Mouse (Mus musculus): ENCODE data around the gene Zfp513.

Gene Zfp513

GRCm38 (mm10) chr5:31162462-31162861 is 39.6 kb downstream of the Zfp513 start:
- DNase-seq = no peak

- DNase-seq = peak; percentile 89
These were observed 48.0 kb downstream of the Zfp513 start, which contains the start of gene Mpv17 for GRCm38 (mm10) chr5:31154152-31154553. Mpv17 (minus strand) TSS chr5:31154251.

GRCm38 (mm10) chr5:31153516-31154151 is 48.5 kb downstream of the Zfp513 start:
- no peak for DNase-seq

- DNase-seq = no peak
These were observed 50.4 kb downstream of the Zfp513 start for GRCm38 (mm10) chr5:31151746-31152145.

- no peak for DNase-seq
These were observed 52.3 kb downstream of the Zfp513 start for GRCm38 (mm10) chr5:31149781-31150180.
